Mouse (Mus musculus): ENCODE measurements around the gene Faah.

GRCm38 (mm10) chr4:116047681-116048080 lies 30.0 kb upstream of the Faah start:
- no peak for TF ChIP-seq GATA1 (IDR thresholded peaks at IDR 0.05; ENCODE audit: low read length)
- TF ChIP-seq TAL1 (IDR thresholded peaks at IDR 0.05; ENCODE audit: low read length): no peak
